Mouse (Mus musculus) stomach, postnatal 0 days (tissue): Measurements from ENCODE around the gene 1700011L22Rik. TPM values are rescaled to one million over a fixed set of nuclear protein-coding genes. Genes with fewer than 3 reads are reported as not detected.

ENCODE experiments used
- ATAC-seq: fragments of 200-750 bp; cut with Nextera tagmentation; 2 replicates; pipeline ENCODE4 v1.8.0; 2017; ENCODE audit not compliant: low FRiP score, low TSS enrichment
- DNase-seq: peaks from one replicate; pipeline ENCODE4 v3.0.0-alpha.2; 2016; ENCODE audit warnings: low spot score
- H3K27ac ChIP-seq: fragments of 300-500 bp; sonication (generic); replicated peaks from 2 replicates; pipeline ENCODE4 v1.5.1; 2014; ENCODE audit warnings: mild to moderate bottlenecking, control low read depth
- H3K27me3 ChIP-seq: fragments of 300-500 bp; sonication (generic); 2 replicates; pipeline ENCODE4 v1.6.1; 2014; ENCODE audit warnings: low read length; ENCODE audit not compliant: control insufficient read depth, insufficient read depth
- H3K36me3 ChIP-seq: fragments of 300-500 bp; sonication (generic); 2 replicates; pipeline ENCODE4 v1.6.1; 2014; ENCODE audit warnings: low read length, mixed read lengths; ENCODE audit not compliant: control insufficient read depth, insufficient read depth
- H3K4me1 ChIP-seq: fragments of 300-500 bp; sonication (generic); replicated peaks from 2 replicates; pipeline ENCODE4 v1.6.1; 2014; ENCODE audit warnings: antibody characterized with exemption; ENCODE audit not compliant: control insufficient read depth, insufficient read depth
- H3K4me2 ChIP-seq: fragments of 300-500 bp; sonication (generic); replicated peaks from 2 replicates; pipeline ENCODE4 v1.6.1; 2014; ENCODE audit warnings: low read depth, mild to moderate bottlenecking, control low read depth, moderate library complexity
- H3K4me3 ChIP-seq: fragments of 300-500 bp; sonication (generic); 2 replicates; pipeline ENCODE4 v1.5.1; 2014; ENCODE audit warnings: low read depth, low read length, control low read depth
- H3K9ac ChIP-seq: fragments of 300-500 bp; sonication (generic); 2 replicates; pipeline ENCODE4 v1.6.1; 2014; ENCODE audit warnings: mild to moderate bottlenecking, low read length, control low read depth, mixed read lengths
- H3K9me3 ChIP-seq: fragments of 300-500 bp; sonication (generic); 2 replicates; pipeline ENCODE4 v1.6.1; 2016; ENCODE audit warnings: low read length; ENCODE audit not compliant: control insufficient read depth
- CTCF ChIP-seq: IDR thresholded peaks from 2 replicates; pipeline ENCODE4 v1.5.1; 2016; ENCODE audit warnings: antibody characterized with exemption, low read depth, mild to moderate bottlenecking, moderate library complexity
- EP300 ChIP-seq: optimal IDR thresholded peaks from 2 replicates; pipeline ENCODE3; 2016; ENCODE audit warnings: antibody characterized with exemption
- WGBS: fragments of 180-500 bp; shearing (Covaris S2); extraction: QIAGEN DNeasy Blood & Tissue Kit; methylation state at CpG from one replicate; pipeline ENCODE4 v1.1.7; 2014; 5-methylcytosine and 5-hydroxymethylcytosine counted together
- polyA plus RNA-seq: library from polyadenylated mRNA; unstranded; fragments of >200 nt; fragmentation: Nextera tagmentation; extraction: Ambion mirVana; gene quantifications from 2 replicates; pipeline ENCODE4 v1.2.1, GENCODE M21; 2015

Gene 1700011L22Rik
- polyA plus RNA-seq, 1 experiment from 2014 or later, result not detected

DNA sequence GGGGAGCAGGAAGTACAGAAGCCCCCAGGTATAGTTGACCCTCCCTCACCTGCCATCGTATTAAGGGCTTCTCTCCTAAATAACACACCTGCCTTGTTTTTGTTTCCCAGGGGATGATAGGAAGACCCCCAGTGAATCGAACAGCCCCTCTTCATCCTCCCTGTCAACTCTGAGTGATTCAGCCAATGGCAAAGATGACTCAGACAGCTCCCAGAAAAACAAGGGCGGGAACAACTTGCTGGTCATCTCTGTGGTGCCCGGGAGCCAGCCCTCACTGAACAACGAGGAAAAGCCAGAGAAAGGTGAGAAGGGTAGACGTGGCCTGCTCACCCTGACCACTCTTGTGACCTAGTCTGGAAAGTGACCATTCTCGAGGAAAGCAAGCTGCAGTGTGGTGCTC is 62.9 kb downstream of the 1700011L22Rik start:
- ATAC-seq (0 out of 2 replicates have a peak, but pooled peaks have one; percentile 13), DNase-seq (no peak)
- Histone ChIP-seq H3K27ac (no peak overlapping the region), H3K36me3 (no peaks in the 10 kb centered on the region; the same call in 1 of the 2 replicates), H3K9me3 (no peaks in the 10 kb centered on the region), H3K9ac (no peak overlapping the region), H3K27me3 (no peaks in the 10 kb centered on the region), H3K4me3 (no peak overlapping the region), H3K4me2 (no peak overlapping the region), H3K4me1 (no peaks in the 10 kb centered on the region)
- 78% methylated on average over 7 of the region's 7 CpGs for WGBS
- TF ChIP-seq CTCF, result no peak
- TF ChIP-seq EP300, result no peak

DNA sequence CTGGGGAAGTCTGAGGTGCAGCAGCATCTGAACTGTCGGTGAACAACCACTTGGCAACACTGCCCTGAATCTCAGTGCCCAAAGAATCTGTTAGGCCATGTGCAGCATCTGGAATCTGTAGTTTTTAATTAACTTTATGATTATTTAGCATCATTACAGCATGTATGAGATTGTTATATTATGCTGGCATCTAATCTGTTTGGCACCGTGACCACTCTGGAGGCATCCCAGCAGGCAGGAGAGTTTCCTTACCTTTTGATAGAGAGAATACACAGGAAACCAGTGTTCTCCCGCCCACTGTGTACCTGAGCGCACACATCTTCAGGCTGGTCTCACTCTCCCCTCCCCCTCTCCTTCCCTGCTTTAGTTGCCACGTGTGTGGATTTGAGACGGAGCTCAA is 68.7 kb downstream of the 1700011L22Rik start:
- ATAC-seq (no peak), DNase-seq (no peak)
- Histone ChIP-seq H3K9me3 (no peaks in the 10 kb centered on the region), H3K27ac (no peak overlapping the region), H3K27me3 (no peaks in the 10 kb centered on the region), H3K9ac (no peak overlapping the region), H3K4me1 (no peaks in the 10 kb centered on the region), H3K4me3 (no peak overlapping the region), H3K4me2 (no peak overlapping the region), H3K36me3 (peaks cover 4% of the 10 kb centered on the region; the same call in 1 of the 2 replicates)
- TF ChIP-seq CTCF (no peak), EP300 (no peak)
- 77% methylated on average over 6 of the region's 6 CpGs for WGBS

DNA sequence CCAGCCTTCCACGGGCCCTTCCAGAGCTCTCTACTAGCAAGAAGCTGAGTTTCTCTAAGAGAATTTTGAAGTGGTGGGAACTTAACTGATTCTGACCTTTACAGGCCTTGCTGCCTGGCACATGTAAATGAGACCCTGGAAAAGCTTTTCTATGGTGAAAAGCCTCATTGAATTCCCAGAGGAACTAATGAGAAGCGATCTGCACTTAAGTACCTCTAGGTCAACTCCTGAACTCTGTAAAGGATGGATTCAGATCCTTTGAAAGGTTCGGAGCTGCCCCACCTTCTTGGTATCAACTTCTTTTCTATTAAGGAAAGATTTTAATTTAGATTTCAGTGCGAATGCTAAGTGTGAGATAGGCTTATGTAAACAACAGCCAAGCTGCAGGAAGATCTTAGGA is 72.4 kb downstream of the 1700011L22Rik start:
- DNase-seq (no peak), ATAC-seq (no peak)
- peaks cover 4% of the 10 kb centered on the region; the same call in 1 of the 2 replicates for H3K36me3 ChIP-seq
- no peak for TF ChIP-seq EP300
- TF ChIP-seq CTCF, result no peak
- H3K4me1 ChIP-seq, result no peaks in the 10 kb centered on the region
- no peak overlapping the region for H3K4me3 ChIP-seq
- WGBS, result 45% methylated on average over 4 of the region's 4 CpGs
- no peak overlapping the region for H3K9ac ChIP-seq
- H3K27me3 ChIP-seq, result no peaks in the 10 kb centered on the region
- H3K4me2 ChIP-seq, result no peak overlapping the region
- no peaks in the 10 kb centered on the region for H3K9me3 ChIP-seq
- H3K27ac ChIP-seq, result no peak overlapping the region

DNA sequence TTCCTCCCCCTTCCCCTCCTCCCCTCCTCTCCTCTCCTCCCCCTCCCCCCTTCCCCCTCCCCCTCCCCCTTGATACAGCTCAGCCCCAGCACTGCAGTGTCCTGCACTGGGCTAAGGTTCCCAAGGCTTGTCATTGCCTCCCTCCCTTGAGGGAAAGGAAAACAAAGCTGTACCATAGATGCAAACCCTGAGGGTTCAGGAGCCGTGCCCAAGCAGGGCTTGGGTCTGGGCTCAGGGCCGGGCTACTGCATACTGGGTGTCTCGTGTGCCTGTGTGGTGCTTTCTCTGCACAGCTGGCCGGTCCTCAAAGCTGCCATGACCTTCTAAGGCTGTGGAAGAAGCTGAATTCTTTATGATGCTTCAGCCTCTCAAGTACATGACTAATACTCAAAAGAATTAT is 74.8 kb downstream of the 1700011L22Rik start:
- no peaks in the 10 kb centered on the region for H3K4me1 ChIP-seq
- H3K36me3 ChIP-seq, result no peaks in the 10 kb centered on the region
- TF ChIP-seq EP300 (no peak), CTCF (no peak)
- H3K27ac ChIP-seq, result no peak overlapping the region
- 73% methylated on average over 4 of the region's 4 CpGs for WGBS
- H3K27me3 ChIP-seq, result no peaks in the 10 kb centered on the region
- ATAC-seq (peak; percentile 32; the same call in 1 of the 2 replicates), DNase-seq (no peak)
- H3K9me3 ChIP-seq, result no peaks in the 10 kb centered on the region
- H3K4me2 ChIP-seq, result no peak overlapping the region
- no peak overlapping the region for H3K9ac ChIP-seq
- no peak overlapping the region for H3K4me3 ChIP-seq

DNA sequence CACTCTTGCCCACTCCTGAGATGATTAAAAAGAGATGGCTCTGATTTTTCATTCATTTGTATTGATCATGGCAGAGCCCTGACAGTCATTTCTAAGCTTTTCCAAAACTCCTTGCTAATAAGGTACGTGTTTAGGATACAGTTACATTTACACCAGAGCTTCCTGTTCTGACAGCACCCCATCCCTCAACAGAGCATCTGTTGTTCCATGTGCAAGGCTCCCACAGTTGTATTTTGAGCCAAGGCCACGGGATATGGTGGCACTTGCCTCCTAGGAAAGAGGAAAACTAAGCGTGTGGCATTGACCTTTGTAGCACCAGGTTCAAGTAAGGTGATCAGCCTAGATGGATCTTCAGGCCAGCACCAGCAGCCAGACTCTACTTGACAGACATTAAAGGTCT is 83.1 kb downstream of the 1700011L22Rik start:
- no peak overlapping the region for H3K9ac ChIP-seq
- DNase-seq (no peak), ATAC-seq (no peak)
- H3K4me3 ChIP-seq, result no peak overlapping the region
- WGBS, result 74% methylated on average over 3 of the region's 3 CpGs
- H3K4me1 ChIP-seq, result peaks cover 2% of the 10 kb centered on the region; the same call in 1 of the 2 replicates
- H3K9me3 ChIP-seq, result no peaks in the 10 kb centered on the region
- H3K27me3 ChIP-seq, result no peaks in the 10 kb centered on the region
- no peaks in the 10 kb centered on the region for H3K36me3 ChIP-seq
- no peak overlapping the region for H3K27ac ChIP-seq
- TF ChIP-seq EP300 (no peak), CTCF (no peak)
- H3K4me2 ChIP-seq, result no peak overlapping the region

DNA sequence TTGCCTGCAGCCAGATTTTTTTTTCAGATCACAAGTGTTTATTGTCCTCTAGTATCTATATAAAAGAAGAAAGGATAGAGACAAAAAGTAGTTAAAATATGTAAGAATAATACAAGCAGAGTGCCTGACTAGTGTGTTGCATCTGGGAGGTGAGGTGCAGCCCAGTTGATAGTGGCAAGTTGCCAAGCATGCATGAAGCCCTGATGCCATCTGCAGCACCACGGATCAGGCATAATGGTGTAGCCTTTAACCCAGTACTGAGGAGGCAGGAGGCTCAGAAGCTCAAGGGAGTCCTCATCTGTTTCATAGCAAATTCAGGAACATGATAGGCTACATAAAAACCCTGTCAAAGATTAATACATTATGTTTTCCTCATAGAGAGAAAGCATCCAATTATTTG is 84.0 kb downstream of the 1700011L22Rik start:
- ATAC-seq (no peak), DNase-seq (no peak)
- H3K9me3 ChIP-seq, result no peaks in the 10 kb centered on the region
- no peak overlapping the region for H3K9ac ChIP-seq
- 35% methylated on average over 1 of the region's 1 CpGs for WGBS
- no peak for TF ChIP-seq CTCF
- no peak overlapping the region for H3K27ac ChIP-seq
- H3K36me3 ChIP-seq, result no peaks in the 10 kb centered on the region
- H3K4me1 ChIP-seq, result peaks cover 4% of the 10 kb centered on the region; the same call in 1 of the 2 replicates
- H3K4me3 ChIP-seq, result no peak overlapping the region
- no peak overlapping the region for H3K4me2 ChIP-seq
- H3K27me3 ChIP-seq, result no peaks in the 10 kb centered on the region
